Mouse (Mus musculus) adrenal gland, postnatal 10 days (tissue): ENCODE results near the gene 1700025G04Rik. TPM values are rescaled to one million over a fixed set of nuclear protein-coding genes. Genes with fewer than 3 reads are reported as not detected.

Experiments used
- DNase-seq: peaks from one replicate; pipeline ENCODE4 v3.0.0; 2021; ENCODE audit warnings: mixed read lengths
- total RNA-seq, 2 experiments: library from RNA; stranded (reverse); gene quantifications; 2 replicates each; pipeline ENCODE4 v1.2.3; 2021

Gene 1700025G04Rik
- total RNA-seq, 2 experiments from 2014 or later: 58.3 to 68.1 TPM

DNA sequence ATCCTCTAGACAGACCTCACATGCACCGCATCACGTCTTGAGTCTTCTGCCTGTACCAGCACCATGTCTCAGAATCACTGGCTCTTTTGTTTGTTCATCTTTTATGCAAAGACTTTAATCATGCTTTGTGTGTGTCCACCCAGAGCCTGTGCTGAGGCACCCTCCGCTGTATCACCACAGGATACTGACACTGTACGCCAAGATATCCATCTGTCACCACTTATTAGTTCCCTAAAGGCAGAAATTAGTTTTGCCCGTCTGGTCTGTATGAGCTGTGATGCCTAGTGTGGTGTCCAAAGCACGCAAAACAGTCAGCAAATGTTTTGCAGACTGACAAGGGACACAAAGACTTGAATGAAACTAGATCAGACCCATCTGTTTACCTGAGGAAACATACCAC, 95.7 kb downstream of the 1700025G04Rik start:
- no peak for DNase-seq

DNA sequence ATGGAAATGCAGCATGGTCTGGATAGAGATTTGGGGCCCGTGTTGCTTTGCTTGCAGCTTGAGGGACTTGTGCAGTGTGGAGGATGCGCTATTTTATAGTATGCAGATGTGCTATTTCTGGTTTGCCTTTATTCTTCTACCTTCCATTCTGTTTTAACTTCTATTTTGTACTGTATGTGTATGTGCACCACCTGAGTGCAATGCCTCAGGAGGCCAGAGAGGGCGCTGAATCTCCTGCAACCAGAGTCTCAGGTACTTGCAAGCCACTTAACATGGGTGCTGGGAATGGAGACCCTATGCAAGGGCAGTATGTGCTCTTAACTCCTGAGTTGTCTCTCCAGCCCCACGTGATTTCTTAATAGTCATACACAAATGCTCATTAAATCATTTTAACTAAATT, 98.4 kb downstream of the 1700025G04Rik start:
- no peak for DNase-seq

DNA sequence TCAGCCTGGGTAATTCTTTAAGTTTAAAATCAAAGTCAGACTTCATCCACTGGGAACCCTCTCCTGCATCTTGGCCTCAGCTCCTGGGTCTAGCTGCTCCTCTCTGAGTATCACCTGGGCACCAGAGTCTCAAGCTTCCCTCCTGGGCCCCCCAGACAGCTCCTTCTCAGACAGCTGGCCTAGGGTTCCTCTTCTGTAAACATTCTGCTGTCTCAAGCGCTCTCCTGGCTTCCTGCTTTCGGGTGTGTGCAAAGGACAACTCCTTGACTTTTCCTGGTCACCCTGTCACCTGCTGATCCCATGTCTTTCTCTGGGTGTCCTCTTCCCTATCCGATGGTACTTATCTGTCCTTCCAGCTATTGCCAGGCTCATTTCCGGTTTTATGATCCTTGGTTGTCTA, 99.3 kb downstream of the 1700025G04Rik start:
- no peak for DNase-seq

DNA sequence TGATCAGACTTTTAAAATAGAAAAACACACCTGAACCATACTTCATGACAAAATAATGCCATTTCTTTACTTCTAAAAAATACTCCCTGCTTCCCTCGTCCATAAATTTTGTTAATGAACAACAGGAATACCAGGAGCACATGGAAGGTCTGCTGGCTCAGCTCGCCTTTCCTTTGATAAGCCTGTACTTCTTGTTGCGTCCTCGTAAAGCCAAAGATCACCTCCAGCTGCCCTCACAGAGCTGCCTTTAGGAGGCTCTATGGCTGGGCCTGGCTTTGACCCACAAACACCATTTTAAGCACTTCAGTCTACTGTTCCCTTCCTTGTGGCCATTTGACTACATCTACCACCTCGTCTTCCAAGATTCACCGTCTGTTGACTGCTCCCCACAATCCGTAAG, 101.2 kb downstream of the 1700025G04Rik start:
- no peak for DNase-seq

DNA sequence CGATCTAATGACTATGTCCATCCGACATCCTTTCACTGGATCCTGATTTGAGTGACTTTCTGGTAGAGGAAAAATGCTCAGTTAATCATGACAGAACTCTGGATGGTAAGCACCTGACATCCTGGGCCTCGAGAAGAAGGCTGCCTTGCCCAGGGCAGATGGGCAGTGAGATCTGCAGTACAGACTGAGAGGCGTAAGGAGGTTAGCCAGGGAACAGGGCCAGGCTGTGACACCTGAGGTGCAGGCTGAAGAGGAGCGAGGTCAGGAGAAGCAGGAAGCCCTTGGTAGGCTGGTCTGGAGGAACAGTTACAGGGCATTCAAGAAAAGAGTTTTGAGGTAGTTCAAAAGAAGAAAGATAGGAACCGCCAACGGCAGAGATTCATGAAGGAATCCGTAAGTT, 101.9 kb downstream of the 1700025G04Rik start:
- DNase-seq: no peak

DNA sequence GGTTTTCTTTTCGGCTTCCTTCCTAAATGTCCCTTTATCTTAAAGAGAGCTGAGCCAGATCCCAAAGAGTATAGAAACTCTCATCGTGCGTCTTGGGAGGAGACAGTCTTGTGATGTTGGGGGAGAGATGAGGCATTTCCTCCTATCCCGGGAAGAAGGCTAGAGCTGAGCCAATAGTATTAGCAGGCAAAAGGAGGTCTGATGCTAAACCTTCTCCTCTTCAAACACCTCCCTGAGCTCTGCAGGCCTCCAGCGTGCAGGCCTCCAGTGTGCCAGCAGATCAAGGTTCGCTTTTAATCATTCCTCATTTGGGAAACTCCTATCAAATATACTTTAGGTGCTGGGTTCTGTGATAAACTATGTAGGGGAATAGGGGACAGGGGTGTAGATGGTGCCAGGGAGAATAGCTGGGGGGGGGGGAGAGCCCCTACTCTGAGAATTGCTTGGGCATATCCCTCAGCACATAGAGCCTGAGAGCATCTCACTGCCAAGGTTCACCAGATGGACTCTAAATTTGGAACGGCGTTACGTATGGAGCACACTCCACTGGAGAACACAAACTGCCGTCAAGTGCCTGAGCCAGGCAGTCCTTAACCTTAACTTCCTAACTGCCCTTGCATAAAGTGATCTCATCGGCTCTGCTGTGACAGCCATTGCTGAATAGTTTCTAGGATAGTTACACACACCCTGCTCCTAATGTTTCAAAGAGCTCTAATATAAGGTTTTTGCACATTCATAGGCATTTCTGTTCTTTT, 103.7 kb downstream of the 1700025G04Rik start:
- DNase-seq: peak; percentile 27

DNA sequence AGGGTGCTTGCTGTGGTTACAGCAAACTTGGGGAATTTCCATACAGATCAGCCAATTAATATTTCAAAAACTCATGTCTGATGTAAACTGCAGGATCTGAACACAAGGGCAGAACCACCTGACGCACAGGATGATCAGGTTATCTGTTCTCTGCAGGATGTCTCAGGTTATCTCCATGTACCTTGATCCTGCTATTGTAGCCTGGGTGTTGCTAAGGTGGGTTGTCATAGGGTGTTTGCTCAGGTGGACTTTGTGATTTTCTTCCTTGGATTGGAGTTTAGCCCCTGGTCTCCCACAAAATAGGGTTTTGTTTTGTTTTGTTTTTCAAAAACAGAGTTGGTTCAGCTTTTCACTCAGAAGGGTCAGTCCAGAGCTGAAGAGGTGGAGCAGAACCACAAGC, 104.9 kb downstream of the 1700025G04Rik start:
- no peak for DNase-seq

DNA sequence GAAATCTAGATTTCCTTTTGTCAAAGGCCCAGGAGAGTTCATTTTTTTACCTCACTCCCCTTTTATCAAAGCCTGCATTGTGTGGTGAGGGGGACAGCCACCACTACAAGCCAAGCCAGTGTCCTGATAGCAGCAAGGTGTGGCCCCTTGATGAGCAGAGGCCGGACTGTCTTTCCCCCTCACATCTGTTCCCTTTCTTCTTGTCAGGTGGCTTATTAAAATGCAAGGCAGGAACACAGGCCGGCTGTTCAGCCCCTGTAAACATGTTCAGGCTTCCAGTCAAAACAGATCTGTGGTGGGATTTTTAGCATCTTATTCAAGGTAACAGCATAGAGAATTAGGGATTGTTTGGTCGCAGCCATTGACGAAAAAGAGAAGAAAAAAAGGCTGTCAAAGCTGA, 105.9 kb downstream of the 1700025G04Rik start:
- DNase-seq: no peak

DNA sequence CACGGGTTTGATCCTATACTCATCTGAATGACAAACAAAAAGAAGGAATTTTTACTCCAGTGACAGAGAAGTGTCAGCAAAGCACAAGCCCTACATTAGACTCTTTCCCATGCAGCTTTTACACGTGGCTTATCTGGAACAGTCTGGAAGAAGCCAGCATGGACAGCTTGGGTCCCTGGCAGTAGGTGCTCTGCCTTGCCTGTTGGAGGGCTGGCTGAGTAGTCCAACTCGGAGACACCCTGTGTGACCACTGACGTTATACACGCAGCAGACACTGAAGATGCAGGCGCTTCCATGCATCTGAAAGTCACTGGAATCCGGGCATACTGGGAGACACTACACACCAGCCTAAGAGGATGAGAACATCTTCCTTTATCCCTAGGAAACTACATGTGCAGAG, 109.4 kb downstream of the 1700025G04Rik start:
- DNase-seq: no peak

DNA sequence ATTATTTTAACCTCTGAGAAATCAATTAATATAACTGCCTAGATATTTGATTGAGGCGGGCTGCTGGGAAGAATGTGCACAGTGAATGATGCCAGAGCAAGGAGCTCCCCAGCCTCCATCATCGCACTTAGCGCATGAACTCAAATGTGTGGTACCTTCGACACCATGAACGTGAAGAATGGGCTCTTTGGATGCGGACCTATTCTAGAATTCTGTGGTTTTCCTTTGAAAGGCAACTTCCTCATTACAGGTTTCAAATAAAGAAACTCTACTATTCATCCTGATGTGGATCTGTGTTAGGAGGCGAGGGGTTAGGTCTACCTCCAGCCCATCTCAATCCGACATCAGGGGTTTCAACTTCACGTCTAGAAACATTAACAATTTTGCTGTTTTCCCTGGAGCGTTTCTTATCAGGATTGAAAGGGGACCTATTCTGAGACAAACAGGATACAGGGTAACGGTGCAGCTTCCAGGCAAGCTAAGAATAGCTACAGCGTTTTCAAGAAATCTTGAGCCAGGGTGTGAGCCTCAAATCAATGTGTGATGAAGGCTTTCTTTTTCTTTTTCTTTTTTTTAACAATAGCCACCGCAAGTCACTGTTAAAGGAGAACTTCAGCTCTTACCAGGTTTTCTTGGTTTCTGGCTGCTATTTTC, 110.0 kb downstream of the 1700025G04Rik start:
- DNase-seq: no peak

DNA sequence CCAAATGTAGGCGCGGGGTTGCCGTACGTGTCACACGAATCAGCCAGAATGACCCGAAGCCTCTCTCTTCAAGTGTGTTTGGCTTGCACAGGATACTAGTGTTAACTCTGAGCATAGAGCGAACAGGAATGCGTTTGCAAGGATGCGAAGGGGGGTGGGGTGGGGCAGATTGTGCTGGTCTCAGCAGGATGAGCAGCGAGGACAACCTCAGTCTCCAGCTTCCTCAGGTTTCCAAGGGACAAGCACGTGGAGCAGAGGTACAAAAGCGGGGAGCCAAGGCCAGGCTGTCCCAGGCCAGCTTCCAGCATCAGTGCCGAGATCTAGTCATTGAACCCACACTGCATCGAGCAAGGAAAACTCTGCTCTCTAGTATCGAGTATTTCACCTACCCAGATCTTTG, 111.2 kb downstream of the 1700025G04Rik start:
- DNase-seq: no peak

DNA sequence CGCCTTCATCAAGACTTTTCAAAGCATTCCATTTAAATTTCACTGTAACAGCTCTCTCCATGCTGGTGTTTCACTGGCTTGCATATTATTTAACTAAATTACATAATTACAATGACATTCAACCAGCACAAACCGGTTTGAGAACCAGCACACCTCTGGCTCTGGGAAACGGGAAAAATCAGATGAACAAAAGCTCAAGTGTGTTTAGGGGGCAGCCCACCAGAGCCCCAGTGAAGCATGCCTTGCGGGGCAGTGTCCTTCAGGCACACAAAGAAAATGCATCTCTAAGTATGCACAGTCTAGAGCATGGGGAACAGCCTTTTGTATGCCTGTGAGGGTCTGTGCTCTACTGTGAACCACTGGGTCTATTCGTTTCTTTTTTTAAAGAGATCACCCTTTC, 112.3 kb downstream of the 1700025G04Rik start:
- no peak for DNase-seq

DNA sequence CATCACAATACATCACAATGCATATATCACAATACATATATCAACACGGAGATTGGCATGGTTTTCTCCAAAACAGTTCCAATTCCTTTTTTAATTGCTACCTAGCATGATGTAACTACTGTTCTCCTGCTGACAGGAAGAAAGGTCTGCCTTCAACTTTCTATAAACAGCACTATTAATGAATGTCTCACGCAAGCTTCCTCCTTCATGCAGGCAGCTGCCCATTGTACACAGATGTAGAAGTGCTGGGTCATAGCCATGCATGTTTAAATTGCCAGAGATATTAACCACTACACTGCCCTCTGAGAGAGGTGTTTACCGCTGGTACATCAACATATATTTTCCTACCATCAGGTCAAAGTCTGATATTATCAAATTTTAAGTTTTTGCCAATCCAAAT, 113.1 kb downstream of the 1700025G04Rik start:
- DNase-seq: no peak

DNA sequence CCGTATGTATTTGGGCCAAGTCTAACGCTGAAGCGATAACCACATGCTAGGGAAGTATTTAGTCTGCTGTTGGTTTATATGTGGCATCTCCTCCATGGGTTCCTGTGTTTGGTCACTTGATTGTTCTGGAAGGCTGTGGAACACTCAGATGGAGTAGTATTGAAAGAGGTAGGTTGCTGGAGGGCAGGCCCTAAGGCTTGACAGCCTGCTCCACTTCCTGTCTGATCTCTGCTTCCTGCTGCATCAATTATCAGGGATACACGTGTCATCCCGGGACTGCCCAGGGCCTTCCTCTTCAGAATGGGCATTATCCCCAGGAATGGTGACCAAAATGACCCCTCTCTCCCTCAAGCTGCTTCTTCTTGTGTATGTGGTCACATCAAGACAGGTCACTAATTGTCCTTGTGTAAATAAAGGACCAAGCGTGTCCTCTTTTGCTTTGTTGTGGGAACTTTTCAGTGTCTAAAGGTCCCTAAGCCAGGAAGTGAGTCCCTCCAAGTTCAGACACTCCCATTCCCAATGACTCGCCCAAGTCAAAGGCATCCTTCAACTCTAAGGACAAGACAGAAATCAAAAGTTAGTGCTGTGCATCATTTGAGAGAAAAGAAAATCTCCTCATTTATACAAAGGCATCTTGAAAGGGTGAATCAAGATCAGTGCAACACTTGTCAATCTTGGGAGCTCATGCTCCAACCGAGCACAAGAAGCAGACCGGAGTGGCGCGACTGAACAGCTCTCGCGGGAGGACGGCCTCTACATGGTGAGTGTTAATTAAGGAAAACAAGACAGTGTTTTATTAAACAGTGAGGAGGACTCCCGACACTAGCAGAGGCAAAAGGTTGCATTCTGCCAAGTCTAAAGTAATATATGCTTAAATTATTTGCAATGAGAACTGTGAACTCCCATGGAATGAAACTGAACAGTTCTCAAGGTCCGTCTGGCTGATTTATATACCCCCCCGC, 114.2 kb downstream of the 1700025G04Rik start:
- DNase-seq: no peak

DNA sequence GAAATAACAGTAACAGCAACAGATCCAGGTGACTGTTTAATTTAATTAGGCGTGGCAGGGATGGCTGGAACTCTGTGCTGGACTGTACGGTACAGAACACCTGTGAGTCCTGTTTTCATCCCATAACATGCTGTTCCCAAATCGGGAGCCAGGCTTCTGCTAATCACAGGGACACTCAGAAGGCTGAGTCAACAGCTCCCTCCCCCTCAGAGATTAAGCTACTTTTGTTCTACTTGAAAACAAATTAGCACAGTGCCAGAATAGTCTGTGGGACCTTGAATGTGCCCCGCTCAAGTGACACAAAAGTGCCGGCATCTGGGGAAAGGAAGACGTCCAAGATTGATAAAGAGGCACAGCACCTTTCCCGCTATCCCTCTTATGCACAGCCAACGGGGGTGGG, 115.0 kb downstream of the 1700025G04Rik start:
- DNase-seq: peak; percentile 51

DNA sequence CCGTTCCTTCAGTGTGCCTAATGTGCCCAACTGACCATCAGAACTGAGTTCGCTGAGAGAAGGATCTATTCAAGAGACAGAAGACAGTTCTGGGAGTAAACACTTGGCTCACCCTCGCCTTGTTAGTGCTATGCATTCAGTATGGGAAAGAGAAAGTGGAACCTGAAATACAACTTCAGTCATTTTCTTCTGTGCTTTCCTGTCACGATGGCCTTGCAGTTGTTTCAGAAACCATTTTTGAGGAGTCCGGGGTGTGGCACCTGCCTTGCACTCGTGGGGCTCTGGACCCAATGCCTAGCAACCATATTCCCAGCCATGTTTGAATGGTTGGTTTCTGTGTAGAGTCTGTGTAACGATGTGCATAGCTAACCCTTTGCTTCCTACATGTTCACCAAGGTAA, 115.5 kb downstream of the 1700025G04Rik start:
- DNase-seq: no peak

DNA sequence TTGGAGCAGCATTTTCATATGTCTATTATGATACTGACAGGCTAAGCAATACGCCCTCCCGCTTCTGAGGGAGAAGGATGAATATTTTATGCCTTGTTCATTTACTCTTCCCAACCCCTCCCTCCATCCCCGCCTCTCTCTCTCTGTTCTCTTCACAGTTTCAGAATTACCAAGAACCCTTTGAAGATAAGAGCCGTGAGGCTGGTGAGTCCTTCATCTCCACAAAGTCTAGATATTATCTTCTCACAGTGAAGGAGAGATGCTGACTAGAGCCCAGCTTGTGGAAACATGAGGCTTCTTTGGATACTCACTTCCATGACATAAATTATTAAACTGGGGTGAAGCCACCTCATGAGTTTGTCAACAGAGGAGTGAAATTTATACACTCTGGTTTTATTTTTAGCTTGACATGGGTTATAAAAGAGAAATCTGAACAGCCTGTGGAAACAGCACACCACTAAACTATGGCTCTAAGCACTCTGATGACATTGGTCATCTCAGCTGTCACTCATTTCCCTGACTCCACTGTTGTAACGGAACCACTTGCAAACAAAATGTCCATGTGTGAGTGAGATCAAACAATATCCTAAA, 116.7 kb downstream of the 1700025G04Rik start:
- DNase-seq: no peak

DNA sequence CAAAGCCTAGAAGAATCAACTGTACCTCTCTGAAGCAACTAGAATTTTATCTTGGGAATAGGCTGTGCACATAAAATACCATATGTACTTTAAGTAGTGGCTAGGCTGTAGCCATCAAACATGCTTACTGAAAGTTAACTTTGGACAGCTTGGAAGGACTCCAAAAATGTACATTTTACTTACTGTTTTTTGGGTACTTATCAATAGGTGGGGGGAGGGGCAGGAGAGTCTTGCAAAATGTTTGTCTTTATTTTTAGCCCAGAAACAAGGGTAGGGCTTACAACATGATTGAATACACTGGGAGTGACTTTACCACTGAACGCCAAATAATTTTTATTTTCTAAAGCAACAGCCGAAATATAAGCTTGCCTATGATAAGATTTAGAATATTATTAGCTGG, 118.3 kb downstream of the 1700025G04Rik start:
- no peak for DNase-seq

DNA sequence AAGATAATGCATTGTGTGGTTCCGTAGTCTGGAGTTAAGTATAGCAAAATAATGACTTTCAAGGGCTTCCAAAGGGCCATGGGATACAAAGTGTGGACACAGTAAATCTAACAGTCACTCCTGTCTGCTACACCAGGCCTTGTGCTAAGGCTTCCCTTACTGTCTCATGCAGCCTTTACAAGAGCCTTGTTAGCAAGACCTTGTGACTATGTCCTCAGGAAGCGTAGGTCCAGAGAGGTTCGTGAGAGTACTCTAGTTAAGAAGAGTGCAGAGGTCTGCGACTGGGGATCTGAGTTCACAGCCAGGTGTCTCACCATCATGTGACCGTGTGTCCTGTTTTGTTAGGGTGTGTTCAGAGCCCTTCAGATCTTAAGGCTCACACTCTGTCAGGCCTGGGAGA, 121.8 kb downstream of the 1700025G04Rik start:
- no peak for DNase-seq

DNA sequence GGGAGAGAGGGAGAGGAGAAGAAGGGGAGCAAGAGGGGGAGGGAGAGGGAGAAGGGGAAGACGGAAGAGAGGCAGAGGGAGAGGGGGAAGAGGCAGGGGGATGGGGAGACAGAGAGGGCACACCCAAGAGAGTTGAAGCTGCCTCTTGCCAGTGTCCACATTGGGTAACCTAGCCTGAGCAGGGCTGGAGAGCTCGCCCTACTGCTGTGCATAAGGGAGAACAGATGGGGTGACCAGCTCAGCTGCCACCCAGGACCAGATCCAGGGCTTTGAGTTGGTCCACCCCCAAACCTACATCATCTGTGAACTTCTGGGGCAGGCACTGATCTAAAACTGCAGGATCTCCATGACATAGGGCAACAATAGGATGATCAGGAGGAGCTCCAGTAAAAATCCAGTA, 125.1 kb downstream of the 1700025G04Rik start:
- DNase-seq: no peak

DNA sequence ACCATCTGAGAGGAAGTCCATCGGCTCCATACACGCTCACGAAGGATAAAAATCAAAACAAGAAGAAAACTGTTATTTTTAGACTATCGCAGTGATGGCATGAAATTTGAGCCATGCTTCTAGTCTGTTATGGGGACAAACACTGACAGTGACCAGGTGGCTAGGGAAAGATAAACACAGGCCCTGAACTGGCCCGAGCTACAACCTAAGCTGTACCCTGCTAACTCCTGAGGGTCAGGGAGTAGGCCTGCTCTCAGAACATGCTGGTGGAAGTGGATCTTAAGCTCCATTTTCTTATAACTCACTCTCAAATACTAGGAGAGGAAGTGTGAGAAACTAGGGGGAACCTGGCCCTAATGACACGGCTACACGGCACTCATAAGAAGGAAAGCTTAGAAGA, 126.7 kb downstream of the 1700025G04Rik start:
- DNase-seq: no peak

DNA sequence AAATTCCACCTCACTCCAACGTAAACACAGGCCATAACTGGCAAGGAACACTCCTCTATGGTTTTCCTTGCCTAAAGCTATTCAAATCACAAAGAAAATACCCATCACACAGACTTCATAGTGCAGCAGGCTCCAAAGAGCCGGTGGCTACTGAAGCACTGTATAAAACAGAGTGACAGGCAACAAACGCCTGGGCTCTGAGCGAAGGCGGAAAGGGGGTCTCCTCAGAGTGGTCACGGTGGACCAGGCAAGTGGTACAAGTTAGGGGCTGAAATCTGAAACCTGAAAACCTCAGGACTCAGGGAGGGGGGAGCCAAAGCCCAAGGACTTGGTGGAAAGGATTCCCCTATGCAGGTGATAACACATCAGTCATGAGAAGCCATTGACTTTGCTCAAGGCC, 127.8 kb downstream of the 1700025G04Rik start:
- DNase-seq: no peak

DNA sequence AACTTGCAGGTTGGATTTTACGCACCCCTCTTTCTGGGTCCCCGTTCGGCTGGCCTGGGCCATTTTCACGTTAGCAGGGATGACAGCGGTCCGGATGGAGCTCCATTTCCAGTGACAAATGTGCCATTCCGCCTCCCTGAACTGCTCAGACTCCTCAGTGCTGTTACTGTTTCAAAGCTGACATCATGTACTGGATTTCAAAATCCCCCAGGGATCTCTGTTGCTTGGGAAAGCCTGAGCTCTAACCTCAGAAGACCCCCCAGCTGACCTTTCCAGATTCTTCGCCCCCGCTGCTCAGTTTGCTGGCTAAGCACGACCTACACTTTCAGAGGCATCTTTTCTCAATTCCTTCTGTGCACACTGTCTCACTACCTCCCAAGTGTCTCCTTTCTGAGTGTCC, 128.7 kb downstream of the 1700025G04Rik start:
- DNase-seq: no peak
